ENCODE assay signal across 8 mouse cellular contexts in genomic region chr5:29377590-29378297, GRCm38 (mm10). TPM values are rescaled to one million over a fixed set of nuclear protein-coding genes. Genes with fewer than 3 reads are reported as not detected.
DNase-seq lines count a peak whose midpoint lies in the region; ATAC-seq and TF ChIP-seq lines count a peak whose summit lies in the region.

No protein-coding gene starts in this region.

- no peaks in the 10 kb centered on the region for H3K36me3 ChIP-seq in testis, adult 2 months (ENCODE audit: control insufficient read depth, insufficient read depth, low read length)
- no peaks in the 10 kb centered on the region for H3K36me3 ChIP-seq in embryonic facial prominence, embryonic 13.5 days
- H3K36me3 ChIP-seq in limb, embryonic 11.5 days (ENCODE audit: control insufficient read depth, insufficient read depth, low read length): no peaks in the 10 kb centered on the region
- no peaks in the 10 kb centered on the region for H3K36me3 ChIP-seq in midbrain, embryonic 11.5 days (ENCODE audit: control insufficient read depth, insufficient read depth, low read length)

- H3K27me3 ChIP-seq in testis, adult 2 months (ENCODE audit: control insufficient read depth, insufficient read depth, low read length): no peaks in the 10 kb centered on the region
- peaks cover 4% of the 10 kb centered on the region; the same call in 1 of the 2 replicates for H3K27me3 ChIP-seq in embryonic facial prominence, embryonic 13.5 days
- H3K27me3 ChIP-seq in limb, embryonic 11.5 days (ENCODE audit: control insufficient read depth, insufficient read depth, low read length): peaks cover 5% of the 10 kb centered on the region; the same call in 1 of the 2 replicates
- H3K27me3 ChIP-seq in midbrain, embryonic 11.5 days (ENCODE audit: control insufficient read depth, insufficient read depth, low read length): no peaks in the 10 kb centered on the region

- H3K9me3 ChIP-seq in embryonic facial prominence, embryonic 13.5 days: no peaks in the 10 kb centered on the region
- H3K9me3 ChIP-seq in limb, embryonic 11.5 days (ENCODE audit: control insufficient read depth, low read length): no peaks in the 10 kb centered on the region
- H3K9me3 ChIP-seq in midbrain, embryonic 11.5 days (ENCODE audit: control insufficient read depth, low read length): no peaks in the 10 kb centered on the region

- no peak for TF ChIP-seq POLR2A in testis, adult 2 months (IDR thresholded peaks at IDR 0.05; ENCODE audit: control insufficient read depth, low read depth, low read length)

- 1% methylated on average over 39 of the region's 47 CpGs for WGBS in embryonic facial prominence, embryonic 13.5 days
- under 1% methylated on average over 47 of the region's 47 CpGs for WGBS in limb, embryonic 11.5 days
- WGBS in midbrain, embryonic 11.5 days: 2% methylated on average over 46 of the region's 47 CpGs

- H3K4me1 ChIP-seq in testis, adult 2 months (ENCODE audit: control insufficient read depth, insufficient read depth, low read length): peaks cover 5% of the 10 kb centered on the region
- H3K4me1 ChIP-seq in embryonic facial prominence, embryonic 13.5 days: peaks cover 14% of the 10 kb centered on the region
- H3K4me1 ChIP-seq in limb, embryonic 11.5 days (ENCODE audit: control insufficient read depth, insufficient read depth, low read length): no peaks in the 10 kb centered on the region
- peaks cover 12% of the 10 kb centered on the region for H3K4me1 ChIP-seq in midbrain, embryonic 11.5 days (ENCODE audit: control insufficient read depth, insufficient read depth, low read length)

- peak overlapping the region; percentile 91 for H3K4me2 ChIP-seq in embryonic facial prominence, embryonic 13.5 days
- H3K4me2 ChIP-seq in limb, embryonic 11.5 days (ENCODE audit: low read depth, severe bottlenecking): peak overlapping the region; percentile 90
- H3K4me2 ChIP-seq in midbrain, embryonic 11.5 days: peak overlapping the region; percentile 81

- peak overlapping the region; percentile 94 for H3K4me3 ChIP-seq in testis, adult 2 months (ENCODE audit: control insufficient read depth, low read depth, low read length)
- H3K4me3 ChIP-seq in embryonic facial prominence, embryonic 13.5 days: peak overlapping the region; percentile 79
- peak overlapping the region; percentile 78 for H3K4me3 ChIP-seq in limb, embryonic 11.5 days (ENCODE audit: low read depth, low read length)
- peak overlapping the region; percentile 62 for H3K4me3 ChIP-seq in midbrain, embryonic 11.5 days (ENCODE audit: low read depth, low read length)

- H3K27ac ChIP-seq in testis, adult 2 months (ENCODE audit: control insufficient read depth, insufficient read depth, low read depth, low read length): peak overlapping the region; percentile 63
- no peak overlapping the region for H3K27ac ChIP-seq in embryonic facial prominence, embryonic 13.5 days
- no peak overlapping the region for H3K27ac ChIP-seq in limb, embryonic 11.5 days (replicated peaks; ENCODE audit: low read depth, low read length)
- H3K27ac ChIP-seq in midbrain, embryonic 11.5 days (ENCODE audit: low read depth, low read length): peak overlapping the region; percentile 7; the same call in 1 of the 2 replicates

- TF ChIP-seq CTCF in testis, adult 2 months (IDR thresholded peaks at IDR 0.05; ENCODE audit: control insufficient read depth, insufficient read depth, insufficient replicate concordance, low read depth, low read length): no peak

- peak overlapping the region; percentile 79 for H3K9ac ChIP-seq in embryonic facial prominence, embryonic 13.5 days
- peak overlapping the region; percentile 76 for H3K9ac ChIP-seq in limb, embryonic 11.5 days (ENCODE audit: low read length)
- peak overlapping the region; percentile 78 for H3K9ac ChIP-seq in midbrain, embryonic 11.5 days (ENCODE audit: low read length)

- ATAC-seq in embryonic facial prominence, embryonic 13.5 days (ENCODE audit: insufficient number of reproducible peaks, insufficient read depth, low FRiP score, low TSS enrichment, low read depth): peak; percentile 78
- peak; percentile 83; the same call in 1 of the 2 replicates for ATAC-seq in limb, embryonic 11.5 days (ENCODE audit: insufficient number of reproducible peaks, low FRiP score, low TSS enrichment, low read depth)
- ATAC-seq in midbrain, embryonic 11.5 days (ENCODE audit: low FRiP score): peak; percentile 84

- no peak for DNase-seq in testis, postnatal 10 days (ENCODE audit: low spot score)
- peak; percentile 36 for DNase-seq in induced T-regulatory cell, adult 2 months (ENCODE audit: low read depth)
- no peak for DNase-seq in limb, embryonic 11.5 days (ENCODE audit: low spot score)
- DNase-seq in midbrain, embryonic 11.5 days (ENCODE audit: low spot score, missing footprints): no peak
- DNase-seq in urinary bladder, adult 2 months (ENCODE audit: low spot score): peak; percentile 25
- DNase-seq in adipocyte (ENCODE audit: low spot score): no peak

RNA-seq across cellular contexts. Expression of gene Lmbr1, which starts 0.4 kb away (rescaled TPM):
- 14.7 and 20.6 TPM in 2 replicates for polyA plus RNA-seq in testis, adult 2 months (2012; rRNA removed)
- 9.0 and 13.1 TPM in 2 replicates for polyA plus RNA-seq in embryonic facial prominence, embryonic 13.5 days (2015; fragmentation: Nextera tagmentation; extraction: Ambion mirVana)
- polyA plus RNA-seq in limb, embryonic 11.5 days (2014; fragmentation: Nextera tagmentation; extraction: Ambion mirVana): 7.0 and 9.2 TPM in 2 replicates
- polyA plus RNA-seq in midbrain, embryonic 11.5 days (2014; fragmentation: Nextera tagmentation; extraction: Ambion mirVana): 13.9 and 16.5 TPM in 2 replicates
- 13.1 and 13.3 TPM in 2 replicates for polyA plus RNA-seq in urinary bladder, adult 2 months (2012; rRNA removed)

RNA-seq across cellular contexts. Expression of gene Nom1, which starts 56.7 kb away (rescaled TPM):
- polyA plus RNA-seq in testis, adult 2 months (2012; rRNA removed): 7.7 and 8.5 TPM in 2 replicates
- 27.9 and 28.0 TPM in 2 replicates for polyA plus RNA-seq in embryonic facial prominence, embryonic 13.5 days (2015; fragmentation: Nextera tagmentation; extraction: Ambion mirVana)
- polyA plus RNA-seq in limb, embryonic 11.5 days (2014; fragmentation: Nextera tagmentation; extraction: Ambion mirVana): 24.4 and 34.5 TPM in 2 replicates
- polyA plus RNA-seq in midbrain, embryonic 11.5 days (2014; fragmentation: Nextera tagmentation; extraction: Ambion mirVana): 26.4 and 32.1 TPM in 2 replicates
- 21.1 and 22.9 TPM in 2 replicates for polyA plus RNA-seq in urinary bladder, adult 2 months (2012; rRNA removed)

Comparison
In these comparisons a context has a peak if more than half of its experiments do, and no peak if none do; other contexts are left out.
1. H3K27ac ChIP-seq: peak in testis, adult 2 months (single experiment) and midbrain, embryonic 11.5 days (single experiment); none in embryonic facial prominence, embryonic 13.5 days (single experiment) and limb, embryonic 11.5 days (single experiment).
2. DNase-seq: peak in induced T-regulatory cell, adult 2 months (single experiment) and urinary bladder, adult 2 months (single experiment); none in testis, postnatal 10 days (single experiment), limb, embryonic 11.5 days (single experiment), midbrain, embryonic 11.5 days (single experiment) and adipocyte (single experiment).
3. Peak in every context shown above with its lines, with median percentiles within 50 percentile points of each other: H3K4me3 ChIP-seq, ATAC-seq, H3K4me2 ChIP-seq and H3K9ac ChIP-seq.